Mouse (Mus musculus) liver, embryonic 14.5 days (tissue): Measurements from ENCODE around the gene Rtkn2. TPM values are rescaled to one million over a fixed set of nuclear protein-coding genes. Genes with fewer than 3 reads are reported as not detected.

ENCODE experiments used
- ATAC-seq: fragments of 200-750 bp; cut with Nextera tagmentation; 2 replicates; pipeline ENCODE4 v1.8.0; 2017; ENCODE audit warnings: moderate number of reproducible peaks, mild to moderate bottlenecking, moderate library complexity; ENCODE audit not compliant: insufficient read depth
- DNase-seq, 3 experiments: peaks; one replicate each; pipeline ENCODE4 v3.0.0-alpha.2; 2012 to 2013; ENCODE audit warnings: low read depth in 3 of 3, low spot score in 3 of 3
- H3K27ac ChIP-seq: fragments of 300-500 bp; sonication (generic); 2 replicates; pipeline ENCODE4 v1.5.1; 2014; ENCODE audit warnings: moderate library complexity, mild to moderate bottlenecking, control low read depth, inconsistent platforms
- H3K27me3 ChIP-seq: fragments of 300-500 bp; sonication (generic); 2 replicates; pipeline ENCODE4 v1.6.1; 2014; ENCODE audit warnings: mild to moderate bottlenecking, low read length, moderate library complexity; ENCODE audit not compliant: control insufficient read depth, insufficient read depth
- H3K36me3 ChIP-seq: fragments of 300-500 bp; sonication (generic); replicated peaks from 2 replicates; pipeline ENCODE4 v1.6.1; 2014; ENCODE audit warnings: low read depth; ENCODE audit not compliant: control insufficient read depth, insufficient read depth
- H3K4me1 ChIP-seq, 2 experiments: fragments of 200-500 bp in 1 of 2; fragments of 300-500 bp in 1 of 2; sonication (generic) in 1 of 2; replicated peaks; 2 replicates each; pipeline ENCODE4 v1.6.1; 2012 to 2014; ENCODE audit warnings: antibody characterized with exemption in 1 of 2, inconsistent platforms in 1 of 2, low read length in 1 of 2; ENCODE audit not compliant: control insufficient read depth in 2 of 2, insufficient read depth in 2 of 2
- H3K4me2 ChIP-seq: fragments of 300-500 bp; sonication (generic); 2 replicates; pipeline ENCODE4 v1.6.1; 2014; ENCODE audit warnings: low read depth, mild to moderate bottlenecking, control low read depth, moderate library complexity
- H3K4me3 ChIP-seq, 2 experiments: fragments of 200-500 bp in 1 of 2; fragments of 300-500 bp in 1 of 2; sonication (generic) in 1 of 2; 2 replicates each; pipeline ENCODE4 v1.5.1; 2012 to 2014; ENCODE audit warnings: low read depth in 2 of 2, low read length in 2 of 2, mild to moderate bottlenecking in 2 of 2, control low read depth in 1 of 2, inconsistent platforms in 1 of 2, moderate library complexity in 1 of 2; ENCODE audit not compliant: insufficient read depth in 1 of 2
- H3K9ac ChIP-seq: fragments of 300-500 bp; sonication (generic); replicated peaks from 2 replicates; pipeline ENCODE4 v1.6.1; 2014; ENCODE audit warnings: mild to moderate bottlenecking, control low read depth, moderate library complexity
- H3K9me3 ChIP-seq: fragments of 300-500 bp; sonication (generic); 2 replicates; pipeline ENCODE4 v1.6.1; 2016; ENCODE audit warnings: low read length, mixed read lengths; ENCODE audit not compliant: control insufficient read depth
- CTCF ChIP-seq: IDR thresholded peaks from 2 replicates; pipeline ENCODE4 v1.5.1; 2016; ENCODE audit warnings: antibody characterized with exemption, low read depth, control low read depth
- EP300 ChIP-seq: IDR thresholded peaks from 2 replicates; pipeline ENCODE4 v1.6.1; 2016; ENCODE audit warnings: antibody characterized with exemption, low read depth
- WGBS: fragments of 180-500 bp; shearing (Covaris S2); extraction: QIAGEN DNeasy Blood & Tissue Kit; methylation state at CpG from one replicate; pipeline ENCODE4 v1.1.7; 2014; ENCODE audit not compliant: insufficient replicate concordance; 5-methylcytosine and 5-hydroxymethylcytosine counted together
- polyA plus RNA-seq, 2 experiments: library from polyadenylated mRNA; depleted of rRNA in 1 of 2; stranded (reverse) in 1 of 2; unstranded in 1 of 2; fragments of >200 nt; fragmentation: Nextera tagmentation in 1 of 2; extraction: Ambion mirVana in 1 of 2; gene quantifications; 2 replicates each; pipeline versions ENCODE4 v1.2.1 to v1.2.3; 2012 to 2014

The Rtkn2 gene
- polyA plus RNA-seq, 2 experiments: 0.37 to 0.93 TPM

DNA sequence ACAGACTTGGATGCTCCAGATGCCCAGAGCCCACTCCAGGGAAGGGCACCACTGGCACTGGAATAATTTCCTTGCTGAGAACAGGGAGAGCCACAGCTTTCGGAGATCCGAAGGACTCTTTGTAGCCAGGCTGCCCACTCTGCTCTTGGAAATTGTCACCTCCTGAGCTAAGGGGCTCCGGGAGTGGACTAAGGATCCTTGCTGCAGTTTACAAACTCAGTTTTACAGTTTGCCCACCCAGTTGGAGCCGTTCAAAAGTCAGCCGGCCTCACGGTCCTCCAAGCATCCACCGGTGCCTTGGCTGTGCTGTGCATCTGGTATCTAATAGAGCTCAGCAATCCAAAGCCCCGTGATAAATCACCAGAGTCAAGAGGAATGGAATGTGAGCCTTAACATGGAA, 121.1 kb downstream of the Rtkn2 start:
- WGBS: 70% methylated on average over 8 of the region's 8 CpGs
- no peak for DNase-seq
- ATAC-seq: no peak

DNA sequence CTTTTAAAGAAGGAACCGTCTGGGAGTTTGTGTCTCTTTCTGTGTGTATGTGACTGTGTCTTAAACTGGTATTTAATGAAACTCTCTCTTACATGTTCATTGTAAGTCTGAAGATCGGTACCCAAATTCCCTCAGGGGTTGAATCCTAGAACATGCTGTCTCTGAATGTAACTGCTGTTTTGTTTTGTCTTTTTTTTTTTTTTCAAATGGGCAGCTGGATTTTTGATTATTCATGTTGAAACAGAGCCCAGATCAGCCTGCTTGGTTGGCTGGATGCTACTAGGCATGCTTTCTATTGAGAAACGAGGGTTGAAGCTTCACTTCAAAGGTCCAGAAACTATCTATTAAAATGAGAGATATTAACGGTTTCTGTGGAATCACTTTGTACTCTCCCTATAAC, 121.9 kb downstream of the Rtkn2 start:
- no peak overlapping the region for H3K27ac ChIP-seq
- H3K27me3 ChIP-seq: no peaks in the 10 kb centered on the region
- TF ChIP-seq CTCF: no peak
- TF ChIP-seq EP300: no peak
- H3K4me3 ChIP-seq: no peak overlapping the region
- DNase-seq (no peak), ATAC-seq (no peak)
- no peak overlapping the region for H3K4me2 ChIP-seq
- H3K9me3 ChIP-seq: no peaks in the 10 kb centered on the region
- H3K9ac ChIP-seq: no peak overlapping the region
- peaks cover 0 to 7% of the 10 kb centered on the region in 2 experiments; a peak in 2 of 4 replicates for H3K4me1 ChIP-seq
- H3K36me3 ChIP-seq: no peaks in the 10 kb centered on the region
- 57% methylated on average over 4 of the region's 4 CpGs for WGBS

More for the DNA sequence above, 121.1 kb downstream of the Rtkn2 start:
- Histone ChIP-seq H3K4me3 (no peak overlapping the region), H3K27me3 (no peaks in the 10 kb centered on the region), H3K4me2 (no peak overlapping the region), H3K27ac (no peak overlapping the region), H3K9ac (no peak overlapping the region), H3K4me1 (peaks cover 0 to 7% of the 10 kb centered on the region in 2 experiments; a peak in 2 of 4 replicates), H3K9me3 (no peaks in the 10 kb centered on the region), H3K36me3 (no peaks in the 10 kb centered on the region)
- TF ChIP-seq EP300 (no peak), CTCF (no peak)

DNA sequence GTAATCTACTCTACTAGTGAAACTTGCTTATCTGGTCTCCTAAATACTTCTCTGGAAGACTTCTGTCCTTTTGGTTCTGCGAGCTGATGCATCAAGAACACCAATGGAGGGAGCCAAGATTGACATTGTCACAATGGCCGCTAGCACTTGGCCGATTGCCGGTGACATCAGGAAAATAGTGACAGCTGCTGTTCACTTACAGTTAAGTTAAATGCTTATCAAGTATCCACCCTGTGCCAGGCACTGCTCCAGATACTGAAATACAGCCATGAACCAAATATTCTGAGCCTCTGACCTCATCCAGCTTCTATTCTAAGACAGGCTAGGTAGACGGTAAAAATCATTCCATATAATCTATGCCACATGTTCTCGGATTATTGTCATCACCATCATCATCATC, 123.2 kb downstream of the Rtkn2 start:
- no peak overlapping the region for H3K9ac ChIP-seq
- WGBS: 72% methylated on average over 6 of the region's 6 CpGs
- no peaks in the 10 kb centered on the region for H3K27me3 ChIP-seq
- no peak overlapping the region for H3K4me2 ChIP-seq
- H3K36me3 ChIP-seq: no peaks in the 10 kb centered on the region
- no peak overlapping the region for H3K4me3 ChIP-seq
- DNase-seq (no peak), ATAC-seq (no peak)
- TF ChIP-seq CTCF (no peak), EP300 (no peak)
- H3K27ac ChIP-seq: no peak overlapping the region
- peaks cover 0 to 7% of the 10 kb centered on the region in 2 experiments; a peak in 2 of 4 replicates for H3K4me1 ChIP-seq
- H3K9me3 ChIP-seq: no peaks in the 10 kb centered on the region

DNA sequence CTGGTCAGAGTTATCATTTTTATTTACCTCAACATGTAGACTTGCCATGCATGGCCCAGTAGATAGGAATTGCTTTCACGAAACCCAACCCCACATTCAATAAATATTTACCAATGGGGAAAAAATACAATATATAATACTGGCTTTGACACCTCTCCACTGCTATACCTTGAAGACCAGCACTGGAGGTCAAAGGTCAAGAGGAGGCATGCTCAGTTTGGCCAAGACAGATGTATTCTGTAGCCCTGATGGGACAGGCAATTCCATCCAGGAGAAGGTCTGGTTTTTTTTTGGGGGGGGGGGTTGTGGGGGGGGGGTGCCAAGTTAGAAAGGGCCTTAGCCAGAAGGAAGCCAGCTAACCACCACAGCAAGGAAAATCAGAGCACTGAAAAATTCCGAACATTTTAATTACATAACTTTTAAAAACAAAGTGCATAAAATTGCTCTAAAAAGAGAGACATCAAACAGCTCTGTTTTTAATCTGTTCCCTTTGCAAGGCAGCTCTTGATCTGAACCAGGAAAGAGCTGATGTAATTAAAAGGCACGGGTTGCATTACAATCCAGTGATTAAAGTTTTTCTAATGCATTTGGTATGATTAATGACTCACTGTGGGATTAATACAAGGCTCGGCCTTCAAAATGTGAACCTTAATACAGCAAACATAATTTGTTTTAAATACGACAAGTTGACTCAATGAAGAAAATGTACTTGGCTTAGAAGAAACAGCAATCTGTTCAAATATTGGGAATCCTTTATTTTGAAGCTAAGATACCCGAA, 123.9 kb downstream of the Rtkn2 start:
- Histone ChIP-seq H3K4me3 (no peak overlapping the region), H3K27ac (no peak overlapping the region), H3K4me1 (peaks cover 0 to 7% of the 10 kb centered on the region in 2 experiments; a peak in 2 of 4 replicates), H3K9me3 (no peaks in the 10 kb centered on the region), H3K36me3 (no peaks in the 10 kb centered on the region), H3K4me2 (no peak overlapping the region), H3K9ac (no peak overlapping the region), H3K27me3 (no peaks in the 10 kb centered on the region)
- no peak for DNase-seq
- no peak for ATAC-seq
- 67% methylated on average over 6 of the region's 6 CpGs for WGBS
- no peak for TF ChIP-seq EP300
- TF ChIP-seq CTCF: no peak

DNA sequence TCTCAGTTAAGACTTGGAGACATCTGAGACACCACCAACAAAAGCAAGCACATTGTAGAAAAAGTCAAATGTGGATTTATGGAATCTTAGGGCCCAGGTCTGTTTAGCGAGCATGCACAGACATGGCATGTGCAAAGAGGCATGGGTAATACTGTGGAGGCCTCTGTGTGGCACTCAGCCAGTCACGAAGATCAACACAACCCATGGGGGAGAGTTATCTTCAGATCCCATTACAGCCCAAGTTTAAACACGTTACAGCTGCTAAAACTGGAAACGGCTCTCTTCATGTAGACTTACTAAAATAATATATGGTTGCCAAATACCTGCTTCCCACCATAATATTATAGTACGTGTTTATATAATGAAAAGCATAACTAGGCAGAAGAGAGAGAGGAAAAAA, 124.6 kb downstream of the Rtkn2 start:
- no peak overlapping the region for H3K4me3 ChIP-seq
- TF ChIP-seq EP300 (no peak), CTCF (no peak)
- no peaks in the 10 kb centered on the region for H3K9me3 ChIP-seq
- DNase-seq (no peak), ATAC-seq (no peak)
- no peak overlapping the region for H3K27ac ChIP-seq
- H3K27me3 ChIP-seq: no peaks in the 10 kb centered on the region
- no peak overlapping the region for H3K4me2 ChIP-seq
- peaks cover 0 to 7% of the 10 kb centered on the region in 2 experiments; a peak in 2 of 4 replicates for H3K4me1 ChIP-seq
- no peaks in the 10 kb centered on the region for H3K36me3 ChIP-seq
- no peak overlapping the region for H3K9ac ChIP-seq
- WGBS: 62% methylated on average over 5 of the region's 5 CpGs
